Mouse (Mus musculus): Measurements from ENCODE around the gene Gm20671.

DNA sequence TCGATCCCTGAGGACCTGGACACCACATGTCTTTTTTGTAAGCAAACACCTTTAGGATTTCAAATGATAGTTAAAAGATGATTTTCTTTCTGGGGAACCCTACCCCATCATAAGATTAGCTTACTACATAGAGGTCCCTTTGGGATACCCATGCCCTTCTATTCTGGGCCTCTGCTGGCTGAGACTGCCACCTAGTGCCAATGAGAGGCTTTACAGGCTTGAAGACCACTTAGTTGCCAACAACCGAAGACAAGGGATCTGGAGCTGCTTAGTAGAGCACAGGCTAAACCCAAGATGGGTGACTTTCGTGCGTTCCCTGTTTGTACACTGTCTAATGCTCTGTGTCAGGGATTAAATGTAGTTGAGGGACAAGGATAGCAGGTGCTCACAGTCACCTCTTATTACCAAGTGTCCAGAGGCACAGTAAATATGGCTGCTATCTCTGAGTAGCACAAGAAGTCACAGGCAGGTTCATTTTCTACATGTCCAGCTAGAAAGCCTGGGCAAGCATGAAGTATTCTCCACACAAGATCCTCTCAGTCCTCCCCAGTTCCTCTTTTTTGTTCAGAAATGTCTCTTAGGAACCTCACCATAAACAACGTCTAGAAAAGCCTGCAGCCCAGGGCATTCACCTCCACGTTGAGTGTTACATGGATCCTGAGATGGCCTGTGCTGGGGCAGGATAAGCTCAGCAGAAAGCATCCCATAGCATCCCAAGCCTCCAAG is 79.1 kb downstream of the Gm20671 start:
- TF ChIP-seq CTCF (IDR thresholded peaks at IDR 0.05; ENCODE audit: control insufficient read depth, insufficient read depth, insufficient read length) (peak; percentile 42), MYOG (IDR thresholded peaks at IDR 0.05; ENCODE audit: control insufficient read depth, extremely low read depth, insufficient read length) (no peak), MYOD1 (IDR thresholded peaks at IDR 0.05; ENCODE audit: control insufficient read depth, insufficient read length, low read depth) (no peak), FOSL1 (IDR thresholded peaks at IDR 0.05; ENCODE audit: insufficient read depth, low read length, poor library complexity, severe bottlenecking) (no peak), MAX (IDR thresholded peaks at IDR 0.05) (no peak)
